Mouse (Mus musculus) mouse embryonic stem cell (cell line): ENCODE measurements at regions not wholly inside any gene's neighbourhood (a gene's known extent, or its start where the extent isn't known, plus 50 kb on each side); places are given as distances from the start of the nearest gene placed in this dataset.
"Not testable (repeated sequence)": the region's sequence is repeated elsewhere in the genome, so short reads cannot be mapped to it uniquely, and the experiment has no call there.

Experiments
- in situ Hi-C, 2 experiments: fragments of 300-500 bp; cut with MboI; formaldehyde crosslinking; loops; 1 replicate in 1 of 2; 3 replicates in 1 of 2; pipeline ENCODE4 v1.14.3; 2019 to 2020; ENCODE audit warnings: low sequenced_read_pairs in 2 of 2, low pct_unique_long_range_greater_than_20kb in 1 of 2, mixed read lengths in 1 of 2; ENCODE audit not compliant: unreplicated experiment in 1 of 2

DNA sequence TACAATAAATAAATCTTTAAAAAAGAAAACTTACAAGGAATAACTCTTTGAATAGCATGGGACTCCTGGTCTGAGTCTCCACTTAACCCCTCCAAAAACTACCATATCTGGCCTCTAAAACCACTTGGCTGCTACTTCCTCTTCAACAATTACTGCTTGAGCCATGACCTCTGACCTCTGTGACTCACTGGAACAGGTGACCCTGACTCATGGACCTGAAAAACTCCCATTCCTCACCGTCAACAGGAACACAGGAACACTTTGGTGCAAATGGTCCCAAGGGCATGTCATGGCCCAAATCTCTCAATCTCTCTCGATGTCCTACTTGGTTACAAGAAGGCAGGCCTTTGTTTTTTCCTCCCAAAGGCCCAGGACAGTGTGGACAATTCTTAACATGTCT, 145.1 kb downstream of the Basp1 start:
- in situ Hi-C loops, result no loop called here

DNA sequence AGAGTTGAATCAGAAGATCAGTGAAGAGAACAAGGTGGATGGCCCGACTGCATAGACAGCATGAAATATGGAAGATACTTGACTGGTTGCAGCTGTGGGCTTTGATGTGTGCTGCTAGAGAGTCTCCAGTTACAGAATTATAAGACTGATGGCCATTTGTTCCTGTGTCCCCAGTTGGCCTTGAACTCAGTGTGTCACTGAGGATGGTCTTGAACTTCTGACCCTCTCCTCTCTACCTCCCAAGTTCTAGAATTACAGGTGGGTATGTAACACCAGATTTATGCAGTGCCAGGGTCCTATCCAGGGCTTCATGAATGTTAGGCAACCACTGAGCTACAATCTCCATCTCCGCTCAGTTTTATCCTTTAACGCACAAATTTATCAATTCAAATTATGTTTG, 146.1 kb downstream of the Basp1 start:
- in situ Hi-C loops, result no loop called here

DNA sequence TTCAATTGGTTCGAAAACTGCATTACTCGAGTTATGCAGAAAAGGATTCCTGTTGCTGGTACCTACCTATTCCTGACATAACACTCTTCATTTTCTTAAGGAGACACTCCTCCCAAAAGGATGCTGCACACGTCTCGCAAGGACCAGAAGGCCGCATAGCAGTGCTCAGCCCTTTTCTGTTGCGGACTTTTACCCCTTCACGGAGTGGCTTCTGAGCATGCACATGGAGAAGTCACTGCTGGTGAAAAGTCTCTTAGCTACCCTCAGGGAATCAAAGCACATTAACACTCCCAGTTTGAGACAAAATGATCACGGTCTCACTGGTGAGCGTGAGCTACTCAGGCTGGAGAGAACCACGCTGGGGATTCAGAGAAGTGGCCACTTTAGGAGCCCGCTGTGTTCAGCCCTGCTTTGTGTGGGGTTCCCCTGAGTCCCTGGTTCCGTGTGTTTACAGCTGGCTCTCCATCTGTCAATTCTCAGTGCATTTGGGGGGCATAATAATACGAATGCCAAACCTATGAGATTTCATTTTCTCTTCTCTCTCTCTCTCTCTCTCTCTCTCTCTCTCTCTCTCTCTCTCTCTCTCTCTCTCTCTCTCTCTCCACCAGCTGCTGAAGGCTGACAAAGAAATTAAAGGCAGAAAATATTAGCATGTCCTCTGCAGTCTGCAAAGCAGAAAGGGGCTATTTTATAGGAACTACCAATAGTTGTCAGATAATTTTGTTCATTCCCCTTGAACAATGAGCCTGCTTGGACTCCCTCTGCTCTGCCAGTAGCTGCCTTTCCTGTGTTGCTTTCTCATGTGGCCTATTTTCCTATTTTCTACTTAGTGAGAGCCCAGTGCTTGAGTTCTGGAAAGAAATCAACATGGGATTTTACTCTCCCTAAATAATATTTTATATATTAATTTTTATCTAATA, 160.7 kb downstream of the Basp1 start:
- in situ Hi-C loops, result no loop called here

DNA sequence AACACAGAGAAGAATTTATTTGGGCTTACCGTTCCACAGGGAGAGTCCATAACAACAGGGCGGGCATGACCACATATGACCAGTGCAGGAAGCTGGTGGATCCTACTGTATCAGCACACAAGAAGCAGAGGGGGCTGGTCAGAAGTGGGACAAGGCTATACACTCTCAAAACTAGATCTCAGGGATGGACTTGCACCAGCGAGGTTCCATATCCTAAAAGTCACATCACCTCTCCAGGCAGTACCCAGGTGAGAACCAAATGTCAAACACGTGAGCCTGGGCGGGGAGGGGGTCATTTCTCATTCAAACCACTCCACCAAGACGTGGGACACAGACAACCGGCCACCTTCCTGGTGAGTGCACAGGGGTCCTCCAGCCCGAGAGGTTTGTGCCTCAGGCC, 167.9 kb downstream of the Basp1 start:
- in situ Hi-C loops, result no loop called here

DNA sequence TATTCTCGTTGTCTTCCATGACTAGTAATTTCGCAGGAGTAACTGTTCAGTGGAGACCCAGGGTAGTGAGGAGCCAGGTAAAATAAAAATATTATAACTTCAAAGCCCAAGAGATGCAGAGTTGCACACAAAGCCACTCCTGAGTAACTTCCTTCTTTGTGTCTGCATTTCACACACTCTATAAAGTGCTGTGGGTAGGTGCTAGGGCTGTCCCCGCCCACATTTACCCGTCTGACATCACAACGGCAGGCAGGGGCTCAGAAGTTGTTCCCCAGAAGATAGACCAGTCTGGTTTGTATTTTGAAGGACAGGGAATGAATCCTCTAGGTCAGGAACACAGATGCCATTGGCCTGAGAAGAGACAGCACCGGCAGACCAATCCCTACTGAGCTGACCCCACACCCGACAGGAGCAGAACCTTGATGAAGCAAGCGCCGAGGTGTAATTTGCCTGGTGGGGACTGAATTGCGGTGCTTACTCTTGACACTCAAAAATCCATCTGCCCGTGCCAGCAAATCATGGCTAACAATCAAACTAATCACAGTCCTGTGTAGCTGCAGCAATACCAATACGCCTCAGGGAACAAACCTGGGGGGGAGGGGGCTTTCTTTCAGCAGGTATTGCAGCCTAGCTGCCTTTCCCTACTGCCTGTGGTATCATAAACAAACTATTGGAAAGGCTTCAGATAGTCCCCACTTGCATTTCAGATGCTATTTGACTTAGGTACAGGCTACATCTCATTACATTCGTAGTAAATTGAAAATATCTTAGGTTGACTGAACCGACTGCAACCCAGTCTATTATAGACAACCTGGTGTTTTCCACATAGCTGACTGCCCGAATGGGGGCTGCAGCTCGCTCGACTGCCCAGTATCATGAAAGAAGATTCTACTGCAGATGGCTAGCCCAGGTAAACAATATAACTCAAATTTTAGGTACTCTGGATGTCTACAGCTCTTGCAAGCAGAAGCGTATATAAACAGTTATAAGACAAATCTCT, 175.6 kb downstream of the Basp1 start:
- in situ Hi-C loops, result no loop called here

DNA sequence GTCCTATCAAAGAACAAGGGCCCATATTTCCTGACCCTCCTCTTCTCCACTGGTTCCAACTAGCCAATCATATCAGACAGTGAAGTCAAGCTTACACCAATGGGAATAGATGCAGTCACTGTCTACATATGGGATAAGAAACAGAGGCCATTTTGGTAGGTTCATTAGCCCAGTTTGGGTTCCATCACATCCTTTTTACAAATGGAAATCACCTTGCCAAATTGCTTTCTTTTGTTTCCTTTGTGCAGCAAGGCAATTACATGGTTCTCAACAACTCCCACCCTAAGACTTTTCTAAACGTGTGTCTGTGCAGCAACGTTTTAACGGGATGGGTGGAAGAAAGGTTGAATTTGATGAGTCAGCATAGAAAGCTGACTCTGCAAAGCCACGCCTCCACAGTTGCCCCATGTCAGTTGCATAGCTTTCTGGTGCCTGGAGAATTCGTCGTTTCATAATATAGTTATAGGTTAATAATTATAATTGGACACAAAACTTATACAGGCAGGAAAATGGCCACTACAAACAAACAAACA, 177.3 kb downstream of the Basp1 start:
- in situ Hi-C loops, result no loop called here

DNA sequence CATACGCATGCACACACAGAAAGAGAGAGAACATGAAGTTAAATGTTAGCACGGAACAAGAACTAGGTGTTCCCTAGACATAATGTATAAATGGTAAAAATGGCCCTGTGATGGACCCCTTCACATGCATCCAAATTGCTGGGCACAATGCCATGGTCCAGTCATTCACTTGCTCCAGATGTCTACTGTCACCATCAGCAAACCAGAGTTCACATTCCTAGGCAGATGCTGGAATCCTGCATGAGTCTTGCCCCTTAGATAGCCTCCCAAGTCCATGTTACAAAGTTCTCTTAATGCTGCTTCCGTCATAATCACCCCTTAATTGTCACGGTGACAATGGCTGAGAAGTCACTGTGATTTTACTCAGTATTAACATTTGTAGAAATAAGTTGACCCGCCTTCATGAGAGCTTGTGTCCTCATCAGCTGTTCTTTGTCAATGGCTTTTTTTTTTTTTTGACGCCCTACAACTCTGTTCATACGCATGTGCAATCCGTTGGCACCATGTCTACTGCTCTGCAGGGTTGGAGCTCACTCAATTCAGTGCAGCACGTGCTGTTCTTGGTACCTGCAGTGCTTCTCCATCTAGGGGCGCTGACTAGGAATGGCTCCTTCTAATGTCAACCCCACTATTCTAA, 179.4 kb downstream of the Basp1 start:
- in situ Hi-C loops, result no loop called here

DNA sequence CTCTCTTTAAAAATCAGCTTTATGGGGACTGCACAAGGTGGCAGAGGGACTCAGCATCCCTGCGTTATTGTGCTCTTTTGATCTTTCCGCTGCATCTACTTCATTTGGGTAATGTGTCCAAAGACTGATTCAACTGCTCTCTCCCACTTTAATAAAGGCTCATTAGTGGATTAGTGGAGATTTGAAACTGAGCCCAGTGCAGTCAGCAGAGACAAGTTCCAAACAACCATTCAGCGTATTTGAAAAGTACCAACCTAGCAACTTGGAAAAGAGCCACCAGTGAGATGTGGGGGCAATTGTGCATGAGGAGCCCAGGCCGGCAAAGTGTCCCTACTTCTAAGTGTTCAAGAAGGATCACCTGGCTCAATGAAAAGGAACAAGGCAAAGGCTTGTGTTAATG, 183.4 kb downstream of the Basp1 start:
- in situ Hi-C loops, result no loop called here

DNA sequence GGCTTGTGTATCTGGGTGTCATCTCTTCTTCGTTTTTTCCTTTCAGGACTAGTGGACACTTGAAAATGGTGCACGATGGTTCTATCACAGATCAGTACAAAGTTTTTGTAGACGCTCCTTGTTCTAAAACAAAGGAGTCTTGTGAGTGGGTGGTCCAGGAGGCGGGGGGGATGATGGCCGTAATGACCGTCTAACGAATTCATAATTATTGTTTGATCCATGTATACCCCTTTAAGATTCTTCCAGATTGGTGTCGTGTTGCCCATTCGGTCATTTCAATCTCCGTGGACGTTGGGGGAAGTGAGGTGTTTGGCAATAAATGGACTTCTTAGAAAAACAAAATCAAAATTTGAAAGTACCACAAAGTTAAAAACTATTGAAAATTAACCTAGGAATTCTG, 183.8 kb downstream of the Basp1 start:
- in situ Hi-C loops, result no loop called here

DNA sequence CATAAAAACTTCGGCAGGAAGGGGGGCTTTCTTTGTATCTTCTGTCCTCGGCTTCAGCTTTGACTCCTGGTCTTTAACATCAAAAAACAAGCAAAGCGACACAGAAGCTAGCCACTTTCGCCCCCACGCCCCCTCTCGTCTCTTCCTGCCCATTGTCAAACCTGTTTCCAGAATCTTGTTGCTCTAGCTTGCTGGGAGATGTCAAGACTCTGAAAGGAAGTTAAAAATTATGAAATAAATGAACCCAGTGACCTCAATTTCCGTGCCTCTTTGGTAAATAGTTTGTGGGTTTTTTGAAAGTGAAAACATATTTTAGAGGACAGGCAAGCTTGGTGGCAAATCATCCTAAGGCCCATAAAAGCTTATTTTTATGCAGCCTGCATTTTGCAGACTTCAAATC, 186.1 kb downstream of the Basp1 start:
- in situ Hi-C loops, result no loop called here

DNA sequence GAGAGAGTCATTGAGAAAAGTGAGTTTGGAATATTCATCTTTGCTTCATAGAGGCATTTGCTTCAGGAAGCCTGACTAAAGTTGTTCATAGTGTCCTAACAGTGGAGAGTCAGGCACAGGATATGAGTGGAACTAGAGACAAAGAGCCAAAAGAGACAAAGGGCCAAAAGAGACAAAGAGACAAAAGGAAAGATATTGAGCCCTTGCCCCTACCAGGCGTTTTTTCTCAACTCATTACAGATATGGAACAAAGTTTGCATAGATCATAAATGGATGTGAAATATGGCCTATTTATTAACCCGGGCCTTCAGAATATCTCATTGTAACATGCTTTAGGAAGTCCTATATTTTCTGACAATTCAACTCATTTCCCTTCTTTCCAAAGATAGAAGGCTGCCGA, 187.6 kb downstream of the Basp1 start:
- in situ Hi-C loops, result no loop called here

DNA sequence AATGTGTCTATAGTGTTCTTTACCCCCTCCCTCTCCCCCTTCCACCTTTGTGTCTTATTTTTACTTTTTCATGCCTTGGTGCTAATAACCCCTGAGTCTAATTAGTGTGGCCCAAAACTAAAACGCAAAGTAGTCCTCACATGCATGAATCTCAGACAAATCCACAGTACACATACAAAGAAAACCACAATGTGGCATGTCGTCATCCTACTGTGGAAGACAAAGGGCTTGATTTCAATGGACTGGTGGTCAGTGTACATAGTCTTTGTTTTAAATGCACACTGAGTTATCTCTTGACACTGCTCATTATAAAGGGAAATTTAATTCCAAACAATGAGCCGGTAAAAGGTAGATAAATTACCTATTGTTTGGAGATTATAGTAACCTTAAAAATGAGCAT, 188.1 kb downstream of the Basp1 start:
- in situ Hi-C loops, result no loop called here

DNA sequence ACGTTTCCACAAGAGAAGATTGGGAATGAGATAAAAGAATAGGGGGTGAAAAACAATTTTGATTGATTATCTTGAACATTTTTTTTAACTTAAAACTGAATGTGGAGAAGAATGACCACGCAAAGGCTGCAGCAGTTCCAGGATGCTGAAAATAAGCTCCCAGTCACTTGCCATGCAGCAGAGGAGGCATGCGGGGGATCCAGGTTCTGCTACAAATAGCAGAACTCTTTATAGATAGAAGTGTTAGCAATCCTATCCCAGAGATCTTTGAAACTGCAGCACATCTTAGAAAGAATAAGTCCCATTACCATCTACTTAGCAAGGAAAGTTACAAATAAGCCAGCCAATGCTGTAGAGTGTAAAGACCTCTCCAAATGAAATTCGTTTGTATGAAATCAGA, 191.8 kb downstream of the Basp1 start:
- in situ Hi-C loops, result no loop called here

DNA sequence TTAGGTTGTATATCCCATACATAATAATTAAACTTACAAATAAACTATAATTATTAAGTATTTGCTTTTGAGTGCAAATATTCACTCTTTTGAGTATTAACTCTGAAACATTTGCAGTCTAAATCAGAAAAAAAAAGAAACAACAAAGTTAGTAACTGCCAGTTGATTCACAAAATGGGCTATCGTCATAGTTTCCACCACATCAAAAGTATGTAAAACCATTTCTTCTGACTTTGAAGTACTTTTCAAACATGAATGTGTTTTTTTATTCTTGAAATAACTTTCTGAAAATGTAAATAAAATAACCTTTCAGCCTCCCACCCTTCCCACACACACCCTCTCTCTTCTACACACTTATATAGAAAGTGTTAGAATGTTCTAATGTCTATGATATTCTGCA, 197.2 kb downstream of the Basp1 start:
- in situ Hi-C loops, result no loop called here

DNA sequence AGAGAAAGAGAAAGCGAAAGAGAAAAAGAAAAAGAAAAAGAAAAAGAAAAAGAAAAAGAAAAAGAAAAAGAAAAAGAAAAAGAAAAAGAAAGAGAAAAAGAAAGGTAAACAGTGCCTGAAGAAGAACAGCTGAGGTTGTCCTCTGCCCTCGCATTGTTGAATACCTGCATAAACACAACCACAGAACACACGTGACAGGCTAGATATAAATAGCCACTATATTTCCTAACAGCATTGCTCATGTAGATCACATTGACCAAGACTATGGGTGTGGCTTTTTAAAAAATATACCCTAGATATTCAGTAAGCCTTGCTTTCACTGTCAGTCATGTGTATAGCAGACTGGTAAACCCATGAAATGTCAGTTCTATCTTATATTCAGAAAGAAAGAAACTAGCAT, 211.5 kb downstream of the Basp1 start:
- in situ Hi-C loops, result no loop called here

DNA sequence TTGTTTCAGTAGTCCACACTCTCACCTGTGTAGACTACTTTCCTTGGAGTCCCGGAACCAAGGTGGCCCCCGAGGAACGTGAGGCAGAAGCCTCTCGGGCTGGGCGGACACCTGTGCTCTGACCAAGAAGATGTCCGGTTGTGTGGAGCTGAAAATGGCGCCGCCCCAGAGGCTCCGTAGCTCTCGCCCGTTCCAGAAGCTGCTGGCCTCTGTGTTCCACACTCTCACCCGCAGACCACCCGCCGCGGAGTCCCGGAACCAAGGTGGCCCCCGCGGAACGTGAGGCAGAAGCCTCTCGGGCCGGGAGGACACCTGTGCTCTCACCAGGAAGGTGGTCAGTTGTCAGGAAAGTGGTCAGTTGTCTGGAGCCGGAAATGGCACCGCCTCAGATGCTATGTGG, 213.3 kb downstream of the Basp1 start:
- in situ Hi-C loops, result not testable (repeated sequence)

DNA sequence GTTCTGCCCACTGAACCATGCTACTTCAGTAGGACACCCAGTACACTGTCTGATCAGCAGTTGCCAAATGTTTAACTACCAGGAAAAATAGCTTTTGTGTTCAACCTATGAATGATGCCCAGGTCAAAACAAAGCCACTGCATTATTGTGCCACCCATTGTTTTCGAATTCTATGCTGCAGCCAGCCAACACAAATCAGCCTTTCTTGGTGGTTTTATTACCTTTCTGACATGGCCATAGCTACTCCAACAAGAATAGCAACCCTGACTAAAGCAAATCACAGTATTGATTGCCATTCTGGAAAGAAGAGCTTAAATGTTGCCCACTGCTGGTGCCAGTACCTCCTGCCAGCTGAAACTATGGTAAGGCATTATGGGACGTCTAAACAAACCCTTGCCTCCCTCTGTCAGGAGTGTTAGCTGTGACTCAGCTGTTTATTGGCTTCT, 225.7 kb downstream of the Basp1 start:
- in situ Hi-C loops, result no loop called here

DNA sequence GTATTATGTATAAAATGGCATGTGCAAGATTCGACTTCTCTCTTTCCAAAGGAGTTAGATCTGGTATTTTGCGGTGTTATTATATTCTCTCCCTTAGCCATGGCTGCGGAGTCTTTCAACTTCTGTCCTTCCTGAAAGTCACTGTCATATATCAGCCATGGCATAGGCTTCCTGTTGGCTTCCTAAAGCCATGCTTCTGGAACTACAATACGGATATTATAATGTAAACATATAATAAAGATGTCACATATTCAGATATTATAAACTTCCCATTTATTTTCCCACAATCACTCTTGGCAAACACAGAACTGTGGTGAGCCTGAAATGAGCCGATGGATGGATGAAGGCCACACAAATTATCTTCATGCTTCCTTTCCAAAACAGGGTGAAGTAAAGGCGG, 240.8 kb downstream of the Basp1 start:
- in situ Hi-C loops, result no loop called here

DNA sequence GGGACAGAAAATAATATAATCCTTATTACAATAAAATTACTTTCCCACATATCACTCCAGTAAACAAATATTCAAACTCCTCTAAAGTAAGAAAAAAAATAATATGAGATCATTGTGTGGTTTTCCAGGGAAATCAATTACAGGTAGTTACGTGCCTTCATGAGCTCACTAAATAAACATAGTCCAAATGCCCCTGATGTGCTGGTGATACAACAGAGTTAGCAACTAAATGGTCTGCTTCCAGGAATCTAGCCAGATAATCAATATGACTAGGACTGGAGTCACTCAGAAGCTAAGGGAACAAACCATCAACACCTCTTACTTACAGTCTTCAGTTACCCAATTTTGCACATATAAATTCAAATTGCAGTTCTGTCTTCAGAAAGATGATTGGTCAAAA, 267.2 kb downstream of the Basp1 start:
- in situ Hi-C loops, result no loop called here
